Mouse (Mus musculus): Measurements from ENCODE around the gene Tarm1. TPM values are rescaled to one million over a fixed set of nuclear protein-coding genes. Genes with fewer than 3 reads are reported as not detected.

Gene Tarm1
- polyA plus RNA-seq, 1 experiment, result not detected

DNA sequence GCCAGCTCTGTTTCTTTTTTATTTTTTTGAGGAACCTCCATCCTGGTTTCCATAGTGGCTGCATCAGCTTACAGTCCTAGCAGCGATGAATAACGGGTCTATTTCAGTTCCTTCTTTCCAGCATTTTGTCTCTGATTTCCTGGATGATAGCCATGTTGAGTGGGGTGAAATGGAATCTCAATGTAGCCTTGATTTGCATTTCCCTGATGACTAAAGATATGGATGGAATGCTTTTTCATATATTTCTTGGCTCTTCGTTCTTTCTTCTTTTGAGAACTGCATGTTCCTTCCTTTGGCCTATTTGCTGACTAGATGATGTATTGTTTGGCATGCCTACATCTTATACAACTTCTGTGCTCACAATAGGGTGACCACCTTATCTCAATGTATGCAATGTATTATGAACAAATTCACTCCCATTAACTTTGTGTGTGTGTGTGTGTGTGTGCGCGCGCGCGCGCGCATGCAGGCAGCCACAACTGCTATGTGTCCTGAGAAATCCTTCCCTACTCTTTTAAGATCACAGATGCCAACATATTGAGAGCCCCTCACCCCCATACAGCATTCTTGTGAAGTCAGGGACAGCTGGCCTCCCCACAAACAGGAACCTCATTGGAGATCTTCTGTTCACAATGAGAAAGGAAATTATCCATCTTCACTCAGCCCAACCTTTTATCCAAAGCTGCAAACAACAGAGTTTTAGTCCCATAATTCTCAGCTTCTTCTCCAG lies 45.1 kb downstream of the Tarm1 start:
- no peak for TF ChIP-seq CTCF (IDR thresholded peaks at IDR 0.05; ENCODE audit: borderline replicate concordance, extremely low read depth, insufficient read depth, insufficient read length)
- TF ChIP-seq POLR2A (IDR thresholded peaks at IDR 0.05; ENCODE audit: borderline replicate concordance, extremely low read depth, insufficient read depth, insufficient read length, poor library complexity, severe bottlenecking), result no peak
- no peak for DNase-seq (ENCODE audit: low read depth)

DNA sequence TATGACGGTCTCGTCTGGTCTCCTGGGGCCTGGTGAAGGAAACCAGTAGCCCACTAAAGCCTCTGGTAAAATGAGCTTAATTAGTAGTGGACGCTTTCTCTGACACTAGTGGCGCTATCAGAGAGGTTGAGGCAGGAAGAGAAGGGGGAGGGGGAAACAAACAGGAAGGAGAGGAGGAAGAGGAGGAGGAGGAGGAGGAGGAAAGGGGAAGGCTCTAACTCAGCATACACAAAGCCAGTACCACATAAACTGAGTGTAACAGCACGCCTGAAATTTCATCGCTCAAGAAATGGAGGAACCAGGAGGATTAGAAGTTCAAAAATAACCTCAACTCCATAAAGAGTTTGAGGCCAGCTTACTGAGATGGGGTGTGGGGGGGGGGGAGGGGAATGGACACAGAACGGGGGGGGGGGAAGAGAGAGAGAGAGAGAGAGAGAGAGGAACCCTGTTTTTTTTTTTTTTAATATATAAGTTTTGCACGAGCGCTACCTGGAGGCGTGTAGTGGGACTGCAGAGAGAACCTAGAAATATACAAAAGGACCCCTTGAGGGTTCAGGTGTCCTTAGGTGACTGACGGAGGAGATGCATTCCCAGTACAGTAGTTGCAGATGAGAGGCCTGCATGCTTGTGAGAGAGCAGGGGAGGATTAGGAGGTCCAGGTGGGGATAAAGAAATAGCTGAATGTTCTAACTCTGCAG lies 48.8 kb downstream of the Tarm1 start:
- TF ChIP-seq CTCF (IDR thresholded peaks at IDR 0.05; ENCODE audit: borderline replicate concordance, extremely low read depth, insufficient read depth, insufficient read length) (peak; percentile 30; the same call in 1 of the 2 replicates), POLR2A (IDR thresholded peaks at IDR 0.05; ENCODE audit: borderline replicate concordance, extremely low read depth, insufficient read depth, insufficient read length, poor library complexity, severe bottlenecking) (no peak)
- DNase-seq (ENCODE audit: low read depth), result no peak

DNA sequence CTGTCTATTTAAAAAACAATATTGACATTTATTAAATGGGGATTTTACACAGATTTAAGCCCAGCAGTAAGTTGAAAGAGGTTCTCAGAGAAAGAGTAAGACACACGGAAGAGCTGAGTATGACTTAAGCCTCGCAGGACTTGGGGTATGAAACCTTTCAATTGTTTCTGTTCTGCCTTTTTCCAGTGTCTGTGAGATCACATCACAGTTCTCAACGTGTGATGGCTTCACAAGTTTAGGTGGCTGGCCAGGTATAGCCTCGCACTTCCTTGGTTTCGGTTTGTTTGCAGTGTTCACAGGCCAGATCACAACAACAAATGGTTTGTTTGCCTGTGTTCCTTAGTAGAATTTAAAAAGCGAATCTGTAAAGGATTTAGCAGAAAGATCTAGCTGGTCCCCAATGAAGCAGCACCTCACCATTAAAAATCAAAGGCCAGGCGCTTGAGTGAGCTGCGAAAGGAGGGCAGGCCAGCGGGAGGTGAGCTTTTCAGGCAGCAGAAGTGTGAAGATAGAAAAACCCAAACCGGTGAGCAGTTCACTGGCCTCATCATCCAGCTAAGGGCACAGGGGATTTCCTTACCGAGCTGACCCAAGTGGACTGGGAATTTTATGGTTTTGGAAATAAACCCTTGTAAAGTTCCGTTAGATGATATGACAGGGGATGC lies 49.5 kb downstream of the Tarm1 start:
- no peak for DNase-seq (ENCODE audit: low read depth)
- no peak for TF ChIP-seq POLR2A (IDR thresholded peaks at IDR 0.05; ENCODE audit: borderline replicate concordance, extremely low read depth, insufficient read depth, insufficient read length, poor library complexity, severe bottlenecking)
- no peak for TF ChIP-seq CTCF (IDR thresholded peaks at IDR 0.05; ENCODE audit: borderline replicate concordance, extremely low read depth, insufficient read depth, insufficient read length)

DNA sequence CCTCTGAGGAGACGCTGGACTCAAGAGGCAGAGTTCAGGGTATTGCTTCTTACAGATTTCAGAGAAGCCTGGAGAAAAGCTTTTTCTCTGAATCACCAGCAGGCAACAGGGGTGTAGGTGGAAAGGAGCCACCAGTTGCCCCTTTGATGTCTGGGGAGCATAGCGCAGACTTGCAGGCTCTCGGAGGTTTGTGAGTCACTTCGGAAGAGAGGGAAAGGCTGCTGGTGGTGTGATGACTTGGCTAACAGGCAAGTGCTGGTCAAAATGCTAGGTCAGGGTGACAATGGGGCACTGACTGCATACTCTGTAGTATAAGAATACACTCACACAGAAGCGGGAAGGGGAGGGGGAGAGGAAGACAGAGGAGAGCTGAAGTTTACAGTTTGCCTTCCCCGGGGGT lies 51.3 kb downstream of the Tarm1 start:
- no peak for DNase-seq (ENCODE audit: low read depth)
- no peak for TF ChIP-seq POLR2A (IDR thresholded peaks at IDR 0.05; ENCODE audit: borderline replicate concordance, extremely low read depth, insufficient read depth, insufficient read length, poor library complexity, severe bottlenecking)
- no peak for TF ChIP-seq CTCF (IDR thresholded peaks at IDR 0.05; ENCODE audit: borderline replicate concordance, extremely low read depth, insufficient read depth, insufficient read length)

DNA sequence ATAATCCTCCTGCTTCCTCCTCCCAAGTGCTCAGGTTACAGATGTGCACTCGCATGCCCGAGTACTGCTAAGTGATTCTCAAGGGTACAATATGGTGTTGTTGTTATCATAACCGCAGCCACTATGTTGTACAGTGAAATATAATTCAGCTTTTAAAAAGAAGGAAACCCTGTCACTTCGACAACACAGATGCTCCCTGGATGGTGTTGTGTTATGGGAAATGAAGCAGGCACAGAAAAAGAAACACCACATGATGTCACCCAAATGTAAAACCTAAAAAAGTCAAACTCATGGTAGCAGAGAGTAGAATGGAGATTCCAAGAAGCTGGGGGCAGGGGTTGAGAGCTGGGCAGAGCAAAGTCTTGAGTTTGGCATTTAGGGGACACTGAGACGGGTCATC lies 51.8 kb downstream of the Tarm1 start:
- no peak for TF ChIP-seq CTCF (IDR thresholded peaks at IDR 0.05; ENCODE audit: borderline replicate concordance, extremely low read depth, insufficient read depth, insufficient read length)
- no peak for TF ChIP-seq POLR2A (IDR thresholded peaks at IDR 0.05; ENCODE audit: borderline replicate concordance, extremely low read depth, insufficient read depth, insufficient read length, poor library complexity, severe bottlenecking)

DNA sequence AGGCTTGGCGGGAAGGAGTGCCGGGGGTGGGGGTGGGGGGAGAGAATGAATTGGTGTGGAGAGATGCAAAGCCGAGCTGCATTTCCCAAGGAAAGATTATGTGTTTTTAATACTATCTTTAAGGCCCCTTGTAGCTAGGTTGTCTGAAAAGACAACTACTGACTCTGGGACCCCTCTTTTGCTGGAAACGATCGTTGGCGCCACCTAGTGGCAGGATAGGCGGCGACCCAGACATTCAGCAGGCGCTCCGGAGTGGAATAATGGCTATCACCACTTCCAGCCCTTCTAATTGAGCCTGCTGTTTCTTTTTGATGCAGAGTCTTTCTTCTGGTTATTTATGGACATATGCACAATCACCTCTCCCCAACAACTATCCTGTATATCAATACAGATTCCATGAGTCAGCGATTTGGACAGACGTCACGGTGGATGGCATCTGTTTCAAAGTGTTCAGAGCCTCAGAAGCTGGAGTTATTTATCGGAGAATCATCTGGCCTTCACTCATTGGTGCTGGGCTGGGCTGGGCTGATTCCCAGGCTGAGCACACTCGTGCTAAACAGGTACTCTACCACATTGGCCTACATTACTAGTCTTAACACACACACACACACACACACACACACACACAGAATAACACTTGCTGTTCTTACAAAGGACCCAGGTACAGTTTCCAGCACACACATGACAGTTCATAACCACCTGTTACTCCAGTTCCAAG lies 53.5 kb downstream of the Tarm1 start:
- peak; percentile 78 for DNase-seq (ENCODE audit: low read depth)

More for the DNA sequence above, 51.8 kb downstream of the Tarm1 start:
- DNase-seq (ENCODE audit: low read depth), result no peak

DNA sequence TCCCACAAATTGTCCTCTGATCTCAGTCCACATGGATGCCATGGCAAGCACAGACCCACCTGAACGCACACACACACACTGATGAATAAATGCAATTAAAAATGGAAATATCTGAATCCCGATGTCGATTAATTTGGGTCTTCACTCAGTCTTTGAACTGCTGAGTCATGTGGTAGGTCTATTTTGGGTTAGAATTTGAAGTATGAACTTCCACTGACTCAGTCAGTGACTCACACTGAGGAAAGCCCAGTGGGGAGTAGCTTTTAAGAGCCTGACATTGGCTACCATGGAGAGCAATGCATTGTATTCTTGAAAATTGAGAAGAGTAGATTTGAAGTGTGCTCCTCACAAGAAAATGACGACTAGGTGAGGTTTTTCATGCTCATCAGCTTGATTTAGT lies 55.4 kb downstream of the Tarm1 start:
- DNase-seq (ENCODE audit: low read depth), result no peak
- TF ChIP-seq POLR2A (IDR thresholded peaks at IDR 0.05; ENCODE audit: borderline replicate concordance, extremely low read depth, insufficient read depth, insufficient read length, poor library complexity, severe bottlenecking), result no peak
- no peak for TF ChIP-seq CTCF (IDR thresholded peaks at IDR 0.05; ENCODE audit: borderline replicate concordance, extremely low read depth, insufficient read depth, insufficient read length)

More for the DNA sequence above, 53.5 kb downstream of the Tarm1 start:
- TF ChIP-seq CTCF (IDR thresholded peaks at IDR 0.05; ENCODE audit: borderline replicate concordance, extremely low read depth, insufficient read depth, insufficient read length) (peak; percentile 89), POLR2A (IDR thresholded peaks at IDR 0.05; ENCODE audit: borderline replicate concordance, extremely low read depth, insufficient read depth, insufficient read length, poor library complexity, severe bottlenecking) (no peak)

DNA sequence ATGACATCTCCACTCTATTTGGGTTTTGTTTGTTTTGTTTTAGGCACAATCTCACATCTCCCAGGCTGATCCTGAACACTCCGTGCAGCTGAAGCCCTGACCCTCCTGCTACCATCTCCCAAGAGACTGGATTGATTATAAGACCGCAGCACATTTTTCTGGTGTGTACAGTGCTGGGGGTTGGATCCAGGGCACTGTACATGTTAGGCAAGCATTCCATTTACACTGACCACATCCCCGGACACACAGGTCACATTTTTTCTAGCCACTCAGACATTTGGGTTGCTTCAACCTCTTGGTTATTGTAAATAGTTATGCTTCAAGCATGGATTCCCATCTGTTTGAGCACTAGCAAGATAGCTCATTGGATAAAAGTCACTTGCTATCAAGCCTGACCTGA lies 55.8 kb downstream of the Tarm1 start:
- TF ChIP-seq CTCF (IDR thresholded peaks at IDR 0.05; ENCODE audit: borderline replicate concordance, extremely low read depth, insufficient read depth, insufficient read length) (no peak), POLR2A (IDR thresholded peaks at IDR 0.05; ENCODE audit: borderline replicate concordance, extremely low read depth, insufficient read depth, insufficient read length, poor library complexity, severe bottlenecking) (no peak)
- no peak for DNase-seq (ENCODE audit: low read depth)

DNA sequence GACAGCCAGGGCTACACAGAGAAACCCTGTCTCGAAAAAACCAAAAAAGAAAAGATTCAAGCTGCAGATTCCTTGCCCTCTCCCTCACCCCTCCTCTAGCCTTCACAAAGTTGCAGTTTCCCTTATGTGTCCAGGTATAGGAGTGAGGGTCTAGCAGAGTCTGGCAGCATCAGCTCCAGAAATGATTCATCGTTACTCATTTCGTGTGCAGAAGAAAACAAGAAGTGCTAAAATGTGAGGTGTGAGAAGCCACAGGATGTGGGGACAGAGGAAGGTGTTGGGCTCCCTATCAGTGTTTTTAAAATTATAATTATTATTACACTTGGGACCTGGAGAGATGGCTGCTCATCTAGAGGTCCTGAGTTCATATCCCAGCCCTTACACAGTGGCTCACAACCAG lies 57.7 kb downstream of the Tarm1 start:
- TF ChIP-seq CTCF (IDR thresholded peaks at IDR 0.05; ENCODE audit: borderline replicate concordance, extremely low read depth, insufficient read depth, insufficient read length), result no peak
- TF ChIP-seq POLR2A (IDR thresholded peaks at IDR 0.05; ENCODE audit: borderline replicate concordance, extremely low read depth, insufficient read depth, insufficient read length, poor library complexity, severe bottlenecking), result no peak
- DNase-seq (ENCODE audit: low read depth), result no peak

DNA sequence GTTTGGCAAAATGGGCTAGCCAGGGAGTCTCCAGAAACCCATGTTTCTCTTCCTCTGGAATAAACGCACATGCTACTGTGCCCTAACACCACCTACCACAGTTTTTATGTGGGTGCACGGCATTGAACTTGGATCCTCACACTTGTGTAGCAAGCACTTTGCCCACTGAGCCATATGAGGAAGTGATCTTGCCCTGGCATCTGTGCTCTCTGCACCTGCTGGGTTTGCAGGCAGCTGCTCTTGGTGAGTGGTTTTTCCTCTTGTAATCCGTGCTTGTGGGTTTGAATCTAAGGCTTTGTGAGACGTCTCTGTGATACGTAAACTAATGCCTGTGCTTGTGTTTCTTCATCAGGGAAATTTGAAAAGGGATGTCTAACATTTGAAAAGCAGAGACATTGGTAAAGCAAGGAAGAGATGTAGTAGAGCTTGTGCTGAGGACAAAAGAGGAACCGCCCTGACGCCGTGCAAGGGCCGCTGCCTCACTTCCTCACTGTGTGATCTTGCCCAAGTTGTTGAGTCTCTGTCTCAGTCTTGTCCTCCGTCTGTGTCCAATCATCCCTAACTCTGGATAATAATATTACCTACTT lies 59.9 kb downstream of the Tarm1 start:
- TF ChIP-seq POLR2A (IDR thresholded peaks at IDR 0.05; ENCODE audit: borderline replicate concordance, extremely low read depth, insufficient read depth, insufficient read length, poor library complexity, severe bottlenecking) (no peak), CTCF (IDR thresholded peaks at IDR 0.05; ENCODE audit: borderline replicate concordance, extremely low read depth, insufficient read depth, insufficient read length) (no peak)

More for the DNA sequence above, 59.9 kb downstream of the Tarm1 start:
- no peak for DNase-seq (ENCODE audit: low read depth)
